Mouse (Mus musculus) B cell, adult 62 days (primary cell): Measurements from ENCODE around the gene Dusp15. TPM values are rescaled to one million over a fixed set of nuclear protein-coding genes. Genes with fewer than 3 reads are reported as not detected.

Source experiments
- total RNA-seq: library from RNA; stranded (reverse); gene quantifications from 4 replicates; pipeline ENCODE4 v1.2.4, GENCODE M21; 2023

Gene Dusp15
- total RNA-seq, result not detected in 4 replicates

DNA sequence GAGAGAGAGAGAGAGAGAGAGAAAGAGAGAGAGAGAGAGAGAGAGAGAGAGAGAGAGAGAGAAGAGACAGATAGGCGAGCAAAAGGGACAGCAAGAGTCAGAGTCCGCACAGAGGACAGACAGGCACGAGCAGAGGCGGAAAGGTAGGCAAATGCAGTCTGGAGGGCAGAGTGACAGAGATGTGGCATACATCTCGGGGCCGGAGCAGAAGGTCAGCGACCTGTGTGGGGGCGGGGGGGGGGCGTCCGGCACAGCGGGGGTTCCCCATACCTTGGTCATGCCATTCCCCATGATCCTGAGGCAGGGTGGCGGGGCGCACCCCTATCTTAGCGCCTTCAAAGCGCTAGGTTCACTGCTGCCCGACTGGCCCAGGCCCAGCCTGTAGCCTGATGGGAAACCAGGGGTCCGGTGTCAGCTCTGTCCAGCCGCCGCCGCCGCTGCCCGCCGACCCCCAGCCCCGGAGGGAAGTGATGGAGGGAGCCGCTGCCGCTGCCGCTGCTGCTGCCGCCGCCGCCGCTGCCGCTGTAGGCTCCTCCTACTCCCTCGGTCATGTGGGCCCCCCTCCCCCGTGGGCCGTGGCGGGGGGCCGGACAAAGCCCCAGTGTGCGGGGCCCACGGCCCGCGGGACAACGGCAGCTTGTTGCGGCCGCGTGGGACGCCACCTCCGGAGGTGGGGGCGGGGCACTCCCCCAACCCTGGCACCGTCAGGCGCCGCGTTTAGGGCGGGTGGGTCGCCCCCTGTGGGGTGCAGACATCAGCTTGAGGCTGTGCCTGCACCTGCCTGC lies at the start of gene Dusp15:
TSS of gene Dusp15 (minus strand) at position 634 of the 785 bp plus-strand sequence.

DNA sequence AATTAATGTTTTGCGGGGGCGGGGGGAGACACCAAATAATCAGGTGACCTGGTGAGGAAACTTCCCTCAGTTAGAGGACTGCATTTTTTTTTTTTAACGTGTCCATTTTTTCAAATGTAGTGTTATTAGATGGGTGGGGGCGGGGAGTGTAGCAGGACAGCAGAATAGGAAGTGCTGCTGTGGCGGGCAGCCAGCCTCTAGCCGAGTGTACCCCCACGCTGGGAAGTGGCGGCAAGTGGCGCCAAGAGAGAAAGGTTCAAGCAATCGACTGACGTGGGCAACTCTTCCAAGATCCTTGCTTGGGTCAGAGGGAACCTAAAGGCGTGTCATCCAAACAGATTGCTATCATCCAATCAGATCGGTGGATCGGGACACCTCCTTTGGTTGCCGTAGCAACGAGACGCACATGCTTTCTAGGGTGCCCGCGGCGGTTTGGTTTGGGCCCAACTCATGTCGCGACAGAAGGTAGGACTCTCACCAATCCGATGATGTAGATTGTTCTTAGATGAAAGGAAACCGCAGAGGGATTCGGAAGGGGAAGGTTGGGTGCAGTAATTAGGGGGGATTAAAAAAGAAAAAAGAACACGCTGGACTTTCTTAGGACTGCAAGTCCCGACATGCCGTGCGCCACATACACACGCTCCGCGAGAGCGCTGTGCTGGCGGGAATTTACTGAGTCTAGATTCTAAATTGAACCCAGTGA lies 10.7 kb upstream of the Dusp15 start, which contains the start of gene Ttll9:
TSS of gene Ttll9 (plus strand) at position 395 of the 703 bp plus-strand sequence.

GRCm38 (mm10) chr2:152933048-152933447 lies 18.4 kb downstream of the Dusp15 start, which contains the start of gene Foxs1:
Gene Foxs1, minus strand, starts transcription at chr2:152933208.

GRCm38 (mm10) chr2:152911031-152911430 lies 40.5 kb downstream of the Dusp15 start, which contains the start of gene Mylk2:
Gene Mylk2, plus strand, starts transcription at chr2:152911352.

Other genes starting within 250 kb of the Dusp15 start
- 0.81 to 2.2 TPM in 2 of 4 replicates, not detected in the others for gene Id1, start 215.4 kb downstream of the Dusp15 start, total RNA-seq
- not detected in 4 replicates for gene Cox4i2, start 197.5 kb downstream of the Dusp15 start, total RNA-seq
- 4.7 to 13.7 TPM (median 7.7 TPM) in 4 replicates for gene Bcl2l1, start 120.0 kb downstream of the Dusp15 start, total RNA-seq
- 1.6 to 3.0 TPM (median 2.0 TPM) in 4 replicates for gene Tpx2, start 103.7 kb downstream of the Dusp15 start, total RNA-seq
- gene Mylk2, start 40.3 kb downstream of the Dusp15 start, total RNA-seq, result not detected in 4 replicates
- gene Foxs1, start 18.5 kb downstream of the Dusp15 start, total RNA-seq, result not detected in 4 replicates
- gene Ttll9, start 10.8 kb upstream of the Dusp15 start, total RNA-seq, result not detected in 4 replicates
- gene Pdrg1, start 63.7 kb upstream of the Dusp15 start, total RNA-seq, result 48.6 to 58.9 TPM (median 58.5 TPM) in 4 replicates
- gene Xkr7, start 80.2 kb upstream of the Dusp15 start, total RNA-seq, result not detected in 4 replicates
- gene Ccm2l, start 114.3 kb upstream of the Dusp15 start, total RNA-seq, result not detected in 4 replicates
- gene Hck, start 156.8 kb upstream of the Dusp15 start, total RNA-seq, result 123 to 143 TPM (median 132 TPM) in 4 replicates
- gene Tm9sf4, start 209.6 kb upstream of the Dusp15 start, total RNA-seq, result 75.6 to 97.6 TPM (median 84.2 TPM) in 4 replicates